Mouse (Mus musculus): Measurements from ENCODE around the gene Pde4d. TPM values are rescaled to one million over a fixed set of nuclear protein-coding genes. Genes with fewer than 3 reads are reported as not detected.

The Pde4d gene
- polyA plus RNA-seq, 1 experiment from 2014 or later, result 13.6 TPM

- ATAC-seq (ENCODE audit: low read depth), result no peak
- WGBS, result 55% methylated on average over 3 of the region's 3 CpGs
- Histone ChIP-seq H3K4me2 (ENCODE audit: low read depth, low read length) (no peak overlapping the region), H3K9ac (ENCODE audit: low read depth, low read length) (no peak overlapping the region), H3K27ac (replicated peaks; ENCODE audit: low read depth, low read length) (no peak overlapping the region), H3K9me3 (ENCODE audit: control insufficient read depth, low read length) (no peaks in the 10 kb centered on the region), H3K4me3 (ENCODE audit: low read depth, low read length) (no peak overlapping the region), H3K4me1 (ENCODE audit: control insufficient read depth, insufficient read depth, low read length) (no peaks in the 10 kb centered on the region), H3K27me3 (replicated peaks; ENCODE audit: control insufficient read depth, insufficient read depth, low read length) (no peaks in the 10 kb centered on the region), H3K36me3 (ENCODE audit: control insufficient read depth, insufficient read depth, low read length) (no peaks in the 10 kb centered on the region)
- DNase-seq (ENCODE audit: low spot score), result peak; percentile 17
These were observed 176.4 kb downstream of the Pde4d start for GRCm38 (mm10) chr13:108626166-108626565.

- no peak overlapping the region for H3K27ac ChIP-seq (replicated peaks; ENCODE audit: low read depth, low read length)
- H3K9ac ChIP-seq (ENCODE audit: low read depth, low read length), result no peak overlapping the region
- H3K27me3 ChIP-seq (replicated peaks; ENCODE audit: control insufficient read depth, insufficient read depth, low read length), result no peaks in the 10 kb centered on the region
- H3K4me3 ChIP-seq (ENCODE audit: low read depth, low read length), result no peak overlapping the region
- DNase-seq (ENCODE audit: low spot score) (no peak), ATAC-seq (ENCODE audit: low read depth) (no peak)
- no peaks in the 10 kb centered on the region for H3K9me3 ChIP-seq (ENCODE audit: control insufficient read depth, low read length)
- H3K36me3 ChIP-seq (ENCODE audit: control insufficient read depth, insufficient read depth, low read length), result no peaks in the 10 kb centered on the region
- H3K4me1 ChIP-seq (ENCODE audit: control insufficient read depth, insufficient read depth, low read length), result no peaks in the 10 kb centered on the region
- no peak overlapping the region for H3K4me2 ChIP-seq (ENCODE audit: low read depth, low read length)
- WGBS, result 94% methylated on average over 2 of the region's 2 CpGs
These were observed 178.8 kb downstream of the Pde4d start for GRCm38 (mm10) chr13:108628501-108628900.

- no peak for DNase-seq (ENCODE audit: low spot score)
- no peak overlapping the region for H3K27ac ChIP-seq (replicated peaks; ENCODE audit: low read depth, low read length)
- no peak overlapping the region for H3K9ac ChIP-seq (ENCODE audit: low read depth, low read length)
- WGBS, result 58% methylated on average over 2 of the region's 2 CpGs
- no peaks in the 10 kb centered on the region for H3K36me3 ChIP-seq (ENCODE audit: control insufficient read depth, insufficient read depth, low read length)
- no peaks in the 10 kb centered on the region for H3K9me3 ChIP-seq (ENCODE audit: control insufficient read depth, low read length)
- no peak overlapping the region for H3K4me2 ChIP-seq (ENCODE audit: low read depth, low read length)
- no peaks in the 10 kb centered on the region for H3K27me3 ChIP-seq (replicated peaks; ENCODE audit: control insufficient read depth, insufficient read depth, low read length)
- no peak overlapping the region for H3K4me3 ChIP-seq (ENCODE audit: low read depth, low read length)
- H3K4me1 ChIP-seq (ENCODE audit: control insufficient read depth, insufficient read depth, low read length), result no peaks in the 10 kb centered on the region
- ATAC-seq (ENCODE audit: low read depth), result no peak
These were observed 180.8 kb downstream of the Pde4d start for GRCm38 (mm10) chr13:108630576-108630975.

- Histone ChIP-seq H3K4me1 (ENCODE audit: control insufficient read depth, insufficient read depth, low read length) (no peaks in the 10 kb centered on the region), H3K9me3 (ENCODE audit: control insufficient read depth, low read length) (no peaks in the 10 kb centered on the region), H3K4me2 (ENCODE audit: low read depth, low read length) (no peak overlapping the region), H3K27ac (replicated peaks; ENCODE audit: low read depth, low read length) (no peak overlapping the region), H3K9ac (ENCODE audit: low read depth, low read length) (no peak overlapping the region), H3K27me3 (replicated peaks; ENCODE audit: control insufficient read depth, insufficient read depth, low read length) (no peaks in the 10 kb centered on the region), H3K4me3 (ENCODE audit: low read depth, low read length) (no peak overlapping the region), H3K36me3 (ENCODE audit: control insufficient read depth, insufficient read depth, low read length) (no peaks in the 10 kb centered on the region)
- WGBS, result 46% methylated on average over 3 of the region's 3 CpGs
- ATAC-seq (ENCODE audit: low read depth), result no peak
- peak; percentile 12 for DNase-seq (ENCODE audit: low spot score)
These were observed 181.5 kb downstream of the Pde4d start for GRCm38 (mm10) chr13:108631222-108631621.

- Histone ChIP-seq H3K27ac (replicated peaks; ENCODE audit: low read depth, low read length) (no peak overlapping the region), H3K9me3 (ENCODE audit: control insufficient read depth, low read length) (no peaks in the 10 kb centered on the region), H3K4me3 (ENCODE audit: low read depth, low read length) (no peak overlapping the region), H3K4me1 (ENCODE audit: control insufficient read depth, insufficient read depth, low read length) (no peaks in the 10 kb centered on the region), H3K9ac (ENCODE audit: low read depth, low read length) (no peak overlapping the region), H3K36me3 (ENCODE audit: control insufficient read depth, insufficient read depth, low read length) (no peaks in the 10 kb centered on the region), H3K27me3 (replicated peaks; ENCODE audit: control insufficient read depth, insufficient read depth, low read length) (no peaks in the 10 kb centered on the region), H3K4me2 (ENCODE audit: low read depth, low read length) (no peak overlapping the region)
- DNase-seq (ENCODE audit: low spot score) (peak; percentile 19), ATAC-seq (ENCODE audit: low read depth) (no peak)
- WGBS, result 70% methylated on average over 1 of the region's 1 CpGs
These were observed 186.8 kb downstream of the Pde4d start for GRCm38 (mm10) chr13:108636526-108636925.

- DNase-seq (ENCODE audit: low spot score) (no peak), ATAC-seq (ENCODE audit: low read depth) (no peak)
- H3K4me3 ChIP-seq (ENCODE audit: low read depth, low read length), result no peak overlapping the region
- WGBS, result 82% methylated on average over 5 of the region's 5 CpGs
- no peaks in the 10 kb centered on the region for H3K27me3 ChIP-seq (replicated peaks; ENCODE audit: control insufficient read depth, insufficient read depth, low read length)
- H3K4me2 ChIP-seq (ENCODE audit: low read depth, low read length), result no peak overlapping the region
- H3K4me1 ChIP-seq (ENCODE audit: control insufficient read depth, insufficient read depth, low read length), result no peaks in the 10 kb centered on the region
- no peak overlapping the region for H3K9ac ChIP-seq (ENCODE audit: low read depth, low read length)
- H3K36me3 ChIP-seq (ENCODE audit: control insufficient read depth, insufficient read depth, low read length), result no peaks in the 10 kb centered on the region
- H3K27ac ChIP-seq (replicated peaks; ENCODE audit: low read depth, low read length), result no peak overlapping the region
- no peaks in the 10 kb centered on the region for H3K9me3 ChIP-seq (ENCODE audit: control insufficient read depth, low read length)
These were observed 192.5 kb downstream of the Pde4d start for GRCm38 (mm10) chr13:108642259-108642658.

- 73% methylated on average over 6 of the region's 6 CpGs for WGBS
- H3K9ac ChIP-seq (ENCODE audit: low read depth, low read length), result no peak overlapping the region
- H3K4me2 ChIP-seq (ENCODE audit: low read depth, low read length), result no peak overlapping the region
- no peak for ATAC-seq (ENCODE audit: low read depth)
- DNase-seq (ENCODE audit: low spot score), result no peak
- H3K27me3 ChIP-seq (replicated peaks; ENCODE audit: control insufficient read depth, insufficient read depth, low read length), result no peaks in the 10 kb centered on the region
- no peak overlapping the region for H3K4me3 ChIP-seq (ENCODE audit: low read depth, low read length)
- H3K4me1 ChIP-seq (ENCODE audit: control insufficient read depth, insufficient read depth, low read length), result no peaks in the 10 kb centered on the region
- no peaks in the 10 kb centered on the region for H3K9me3 ChIP-seq (ENCODE audit: control insufficient read depth, low read length)
- no peaks in the 10 kb centered on the region for H3K36me3 ChIP-seq (ENCODE audit: control insufficient read depth, insufficient read depth, low read length)
- no peak overlapping the region for H3K27ac ChIP-seq (replicated peaks; ENCODE audit: low read depth, low read length)
These were observed 197.1 kb downstream of the Pde4d start for GRCm38 (mm10) chr13:108646801-108647200.

GRCm38 (mm10) chr13:108647239-108647638, 197.5 kb downstream of the Pde4d start:
- Histone ChIP-seq H3K9me3 (ENCODE audit: control insufficient read depth, low read length) (no peaks in the 10 kb centered on the region), H3K36me3 (ENCODE audit: control insufficient read depth, insufficient read depth, low read length) (no peaks in the 10 kb centered on the region), H3K27ac (replicated peaks; ENCODE audit: low read depth, low read length) (no peak overlapping the region), H3K4me2 (ENCODE audit: low read depth, low read length) (no peak overlapping the region), H3K4me3 (ENCODE audit: low read depth, low read length) (no peak overlapping the region), H3K9ac (ENCODE audit: low read depth, low read length) (no peak overlapping the region), H3K4me1 (ENCODE audit: control insufficient read depth, insufficient read depth, low read length) (no peaks in the 10 kb centered on the region), H3K27me3 (replicated peaks; ENCODE audit: control insufficient read depth, insufficient read depth, low read length) (no peaks in the 10 kb centered on the region)
- ATAC-seq (ENCODE audit: low read depth), result no peak
- 86% methylated on average over 11 of the region's 11 CpGs for WGBS
- DNase-seq (ENCODE audit: low spot score), result no peak

GRCm38 (mm10) chr13:108654026-108654723, 204.4 kb downstream of the Pde4d start:
- Histone ChIP-seq H3K27me3 (replicated peaks; ENCODE audit: control insufficient read depth, insufficient read depth, low read length) (no peaks in the 10 kb centered on the region), H3K27ac (replicated peaks; ENCODE audit: low read depth, low read length) (no peak overlapping the region), H3K9ac (ENCODE audit: low read depth, low read length) (no peak overlapping the region), H3K9me3 (ENCODE audit: control insufficient read depth, low read length) (no peaks in the 10 kb centered on the region), H3K4me3 (ENCODE audit: low read depth, low read length) (no peak overlapping the region), H3K4me2 (ENCODE audit: low read depth, low read length) (no peak overlapping the region), H3K4me1 (ENCODE audit: control insufficient read depth, insufficient read depth, low read length) (no peaks in the 10 kb centered on the region), H3K36me3 (ENCODE audit: control insufficient read depth, insufficient read depth, low read length) (no peaks in the 10 kb centered on the region)
- DNase-seq (ENCODE audit: low spot score), result no peak
- 0 out of 2 replicates have a peak, but pooled peaks have one; percentile 47 for ATAC-seq (ENCODE audit: low read depth)
- WGBS, result 73% methylated on average over 10 of the region's 10 CpGs

Measured in embryonic facial prominence, embryonic 14.5 days (tissue).